Mouse (Mus musculus) testis, adult 2 months (tissue): ENCODE measurements at regions not wholly inside any gene's neighbourhood (a gene's known extent, or its start where the extent isn't known, plus 50 kb on each side); places are given as distances from the start of the nearest gene placed in this dataset.

Experiments used
- CTCF ChIP-seq: fragments of 200-500 bp; IDR thresholded peaks from 2 replicates; pipeline ENCODE4 v1.5.1; 2012; ENCODE audit warnings: low read depth, mild to moderate bottlenecking, inconsistent platforms, low read length, moderate library complexity; ENCODE audit not compliant: control insufficient read depth, insufficient read depth, insufficient replicate concordance
- POLR2A ChIP-seq: fragments of 200-500 bp; IDR thresholded peaks from 2 replicates; pipeline ENCODE4 v1.6.1; 2012; ENCODE audit warnings: low read depth, mild to moderate bottlenecking, inconsistent platforms, low read length, moderate library complexity; ENCODE audit not compliant: control insufficient read depth

GRCm38 (mm10) chr3:121890563-121890962 is 61.8 kb upstream of the Arhgap29 start:
- no peak for TF ChIP-seq CTCF
- TF ChIP-seq POLR2A, result no peak
